Mouse (Mus musculus): ENCODE results near the gene Nell1. TPM values are rescaled to one million over a fixed set of nuclear protein-coding genes. Genes with fewer than 3 reads are reported as not detected.

The Nell1 gene
- total and polyA plus RNA-seq, 2 experiments from 2014 or later: 0.05 TPM; not detected in 1

DNA sequence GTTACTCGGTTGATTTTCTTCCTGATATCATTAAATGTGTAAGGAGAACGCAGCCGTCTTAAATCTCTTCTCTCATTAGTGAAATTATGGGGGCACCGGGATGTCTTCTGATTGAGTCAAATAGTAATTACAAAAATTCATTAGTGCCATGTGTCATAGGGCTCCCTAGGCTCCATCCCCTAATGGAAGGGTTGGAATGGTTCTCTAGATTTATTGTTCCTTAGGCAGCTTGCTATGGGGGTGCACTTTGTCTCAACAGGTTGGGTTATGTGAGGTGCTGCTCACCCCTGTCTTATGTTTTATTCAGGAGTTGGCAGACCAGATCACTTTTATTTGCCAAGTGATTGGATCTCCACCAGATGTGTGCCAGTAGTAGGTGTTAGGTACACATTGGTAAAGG lies 75.5 kb downstream of the Nell1 start:
- no peaks in the 10 kb centered on the region for H3K36me3 ChIP-seq (replicated peaks; ENCODE audit: control insufficient read depth, insufficient read depth, low read length)
- no peak for TF ChIP-seq EP300 (IDR thresholded peaks at IDR 0.05; ENCODE audit: low read depth)
- no peak for TF ChIP-seq CTCF (IDR thresholded peaks at IDR 0.05; ENCODE audit: low read depth)
- H3K4me1 ChIP-seq (ENCODE audit: control insufficient read depth, insufficient read depth): no peaks in the 10 kb centered on the region
- H3K27me3 ChIP-seq (ENCODE audit: control insufficient read depth, insufficient read depth, low read length): no peaks in the 10 kb centered on the region
- no peak overlapping the region for H3K27ac ChIP-seq (ENCODE audit: low read depth)
- ATAC-seq (ENCODE audit: insufficient read depth, low read depth): no peak
- no peak overlapping the region for H3K4me3 ChIP-seq (ENCODE audit: low read depth, low read length)
- no peak overlapping the region for H3K9ac ChIP-seq (replicated peaks; ENCODE audit: low read depth, low read length)
- no peak for DNase-seq (ENCODE audit: low spot score)
- no peaks in the 10 kb centered on the region for H3K9me3 ChIP-seq (replicated peaks; ENCODE audit: control insufficient read depth, low read length)
- 84% methylated on average over 4 of the region's 4 CpGs for WGBS
- no peak overlapping the region for H3K4me2 ChIP-seq (ENCODE audit: low read depth, low read length)

DNA sequence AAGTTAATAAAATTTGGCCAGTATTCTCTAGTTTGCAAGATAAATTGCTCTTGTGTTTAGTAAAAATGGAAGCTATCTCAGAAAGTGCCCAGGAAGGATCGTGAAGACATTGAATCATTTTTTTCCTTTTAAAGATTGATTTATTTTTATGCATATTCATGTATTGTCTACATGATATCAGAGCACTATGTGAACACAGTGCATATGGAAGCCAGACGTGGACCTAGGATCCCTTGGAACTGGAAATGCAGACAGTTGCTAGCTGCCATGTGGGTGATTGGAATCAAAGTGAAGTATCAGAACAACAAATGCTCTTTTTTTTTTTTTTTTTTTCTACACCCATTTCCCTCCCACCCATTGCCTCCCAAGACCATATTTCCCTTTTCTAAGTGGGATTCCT lies 79.0 kb downstream of the Nell1 start:
- Histone ChIP-seq H3K9ac (replicated peaks; ENCODE audit: low read depth, low read length) (no peak overlapping the region), H3K27me3 (ENCODE audit: control insufficient read depth, insufficient read depth, low read length) (no peaks in the 10 kb centered on the region), H3K27ac (ENCODE audit: low read depth) (no peak overlapping the region), H3K4me2 (ENCODE audit: low read depth, low read length) (no peak overlapping the region), H3K9me3 (replicated peaks; ENCODE audit: control insufficient read depth, low read length) (no peaks in the 10 kb centered on the region), H3K4me3 (ENCODE audit: low read depth, low read length) (no peak overlapping the region), H3K36me3 (replicated peaks; ENCODE audit: control insufficient read depth, insufficient read depth, low read length) (no peaks in the 10 kb centered on the region), H3K4me1 (ENCODE audit: control insufficient read depth, insufficient read depth) (no peaks in the 10 kb centered on the region)
- no peak for DNase-seq (ENCODE audit: low spot score)
- ATAC-seq (ENCODE audit: insufficient read depth, low read depth): no peak
- WGBS: 69% methylated on average over 2 of the region's 2 CpGs
- no peak for TF ChIP-seq EP300 (IDR thresholded peaks at IDR 0.05; ENCODE audit: low read depth)
- TF ChIP-seq CTCF (IDR thresholded peaks at IDR 0.05; ENCODE audit: low read depth): no peak

- Histone ChIP-seq H3K9me3 (replicated peaks; ENCODE audit: control insufficient read depth, low read length) (no peaks in the 10 kb centered on the region), H3K27ac (ENCODE audit: low read depth) (no peak overlapping the region), H3K9ac (replicated peaks; ENCODE audit: low read depth, low read length) (no peak overlapping the region), H3K36me3 (replicated peaks; ENCODE audit: control insufficient read depth, insufficient read depth, low read length) (no peaks in the 10 kb centered on the region), H3K27me3 (ENCODE audit: control insufficient read depth, insufficient read depth, low read length) (no peaks in the 10 kb centered on the region), H3K4me3 (ENCODE audit: low read depth, low read length) (no peak overlapping the region), H3K4me1 (ENCODE audit: control insufficient read depth, insufficient read depth) (no peaks in the 10 kb centered on the region), H3K4me2 (ENCODE audit: low read depth, low read length) (no peak overlapping the region)
- DNase-seq (ENCODE audit: low spot score) (no peak), ATAC-seq (ENCODE audit: insufficient read depth, low read depth) (no peak)
- WGBS: 72% methylated on average over 5 of the region's 5 CpGs
- no peak for TF ChIP-seq CTCF (IDR thresholded peaks at IDR 0.05; ENCODE audit: low read depth)
- TF ChIP-seq EP300 (IDR thresholded peaks at IDR 0.05; ENCODE audit: low read depth): no peak
These were observed 119.8 kb downstream of the Nell1 start for GRCm38 (mm10) chr7:50094461-50094860.

DNA sequence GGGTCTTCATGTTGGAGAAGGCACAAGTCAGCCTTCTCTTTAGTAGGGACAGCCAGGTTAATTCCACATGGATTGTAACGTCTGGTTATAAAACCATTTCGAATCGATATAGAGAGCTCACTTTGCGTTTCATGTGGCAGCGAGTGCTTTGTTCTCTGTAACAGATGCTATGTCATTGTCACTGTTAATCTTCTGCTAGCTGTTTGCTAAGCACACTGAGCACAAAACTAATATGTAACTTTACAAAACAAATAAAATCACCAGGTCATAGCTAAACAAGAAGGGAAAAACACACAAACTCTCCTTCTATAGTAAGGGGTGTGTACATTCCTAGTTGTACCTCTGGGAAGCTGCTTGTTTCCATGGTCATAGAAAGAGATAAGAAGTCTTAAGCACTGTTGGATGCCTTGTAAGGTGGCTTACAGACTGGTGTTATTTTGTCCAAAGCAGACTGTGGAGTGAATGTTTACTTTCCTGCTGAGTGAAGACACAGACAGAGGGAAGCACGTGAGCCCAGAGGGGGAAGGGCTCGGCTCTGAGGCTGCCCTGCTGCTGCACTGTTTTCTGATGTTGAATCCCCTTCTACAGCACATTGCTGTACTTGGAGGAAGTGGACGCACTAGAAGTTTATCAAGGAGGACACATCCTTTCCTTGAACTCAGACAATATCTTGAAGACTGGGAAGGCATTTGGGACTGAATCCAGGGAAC lies 131.1 kb downstream of the Nell1 start:
- Histone ChIP-seq H3K9ac (replicated peaks; ENCODE audit: low read depth, low read length) (no peak overlapping the region), H3K9me3 (replicated peaks; ENCODE audit: control insufficient read depth, low read length) (no peaks in the 10 kb centered on the region), H3K27ac (ENCODE audit: low read depth) (no peak overlapping the region), H3K36me3 (replicated peaks; ENCODE audit: control insufficient read depth, insufficient read depth, low read length) (no peaks in the 10 kb centered on the region), H3K27me3 (ENCODE audit: control insufficient read depth, insufficient read depth, low read length) (no peaks in the 10 kb centered on the region), H3K4me2 (ENCODE audit: low read depth, low read length) (no peak overlapping the region), H3K4me1 (ENCODE audit: control insufficient read depth, insufficient read depth) (no peaks in the 10 kb centered on the region), H3K4me3 (ENCODE audit: low read depth, low read length) (no peak overlapping the region)
- no peak for ATAC-seq (ENCODE audit: insufficient read depth, low read depth)
- TF ChIP-seq CTCF (IDR thresholded peaks at IDR 0.05; ENCODE audit: low read depth) (no peak), EP300 (IDR thresholded peaks at IDR 0.05; ENCODE audit: low read depth) (no peak)
- no peak for DNase-seq (ENCODE audit: low spot score)
- WGBS: 45% methylated on average over 8 of the region's 8 CpGs

GRCm38 (mm10) chr7:50107261-50107660 lies 132.6 kb downstream of the Nell1 start:
- H3K36me3 ChIP-seq (replicated peaks; ENCODE audit: control insufficient read depth, insufficient read depth, low read length): no peaks in the 10 kb centered on the region
- H3K27me3 ChIP-seq (ENCODE audit: control insufficient read depth, insufficient read depth, low read length): no peaks in the 10 kb centered on the region
- H3K4me3 ChIP-seq (ENCODE audit: low read depth, low read length): no peak overlapping the region
- no peak overlapping the region for H3K9ac ChIP-seq (replicated peaks; ENCODE audit: low read depth, low read length)
- TF ChIP-seq EP300 (IDR thresholded peaks at IDR 0.05; ENCODE audit: low read depth): no peak
- TF ChIP-seq CTCF (IDR thresholded peaks at IDR 0.05; ENCODE audit: low read depth): no peak
- H3K9me3 ChIP-seq (replicated peaks; ENCODE audit: control insufficient read depth, low read length): no peaks in the 10 kb centered on the region
- no peaks in the 10 kb centered on the region for H3K4me1 ChIP-seq (ENCODE audit: control insufficient read depth, insufficient read depth)
- WGBS: 63% methylated on average over 2 of the region's 2 CpGs
- H3K27ac ChIP-seq (ENCODE audit: low read depth): no peak overlapping the region
- DNase-seq (ENCODE audit: low spot score) (no peak), ATAC-seq (ENCODE audit: insufficient read depth, low read depth) (no peak)
- H3K4me2 ChIP-seq (ENCODE audit: low read depth, low read length): no peak overlapping the region

DNA sequence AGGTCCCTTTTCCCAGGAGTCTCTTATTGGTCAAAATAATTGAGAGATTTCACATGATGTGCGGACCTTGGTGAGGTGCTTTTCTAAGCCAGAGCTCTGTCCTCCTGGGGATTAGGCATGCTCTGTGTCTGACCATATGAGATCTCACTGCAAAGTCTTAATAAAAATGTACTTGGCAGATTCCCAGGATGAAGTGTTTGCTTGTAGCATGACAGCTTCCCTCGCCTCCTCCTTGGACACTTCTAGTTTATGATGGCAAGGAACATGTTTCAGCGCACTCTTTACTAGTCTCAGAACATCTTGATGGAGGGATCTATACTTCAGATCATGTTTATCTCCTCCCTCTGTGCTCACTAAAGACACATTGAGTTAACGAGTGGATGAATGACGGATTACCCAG lies 143.7 kb downstream of the Nell1 start:
- DNase-seq (ENCODE audit: low spot score) (no peak), ATAC-seq (ENCODE audit: insufficient read depth, low read depth) (no peak)
- Histone ChIP-seq H3K4me2 (ENCODE audit: low read depth, low read length) (no peak overlapping the region), H3K4me3 (ENCODE audit: low read depth, low read length) (no peak overlapping the region), H3K27ac (ENCODE audit: low read depth) (no peak overlapping the region), H3K9me3 (replicated peaks; ENCODE audit: control insufficient read depth, low read length) (0 out of 2 replicates have a peak, but pooled peaks cover 3% of the 10 kb centered on the region), H3K4me1 (ENCODE audit: control insufficient read depth, insufficient read depth) (no peaks in the 10 kb centered on the region), H3K27me3 (ENCODE audit: control insufficient read depth, insufficient read depth, low read length) (no peaks in the 10 kb centered on the region), H3K36me3 (replicated peaks; ENCODE audit: control insufficient read depth, insufficient read depth, low read length) (no peaks in the 10 kb centered on the region), H3K9ac (replicated peaks; ENCODE audit: low read depth, low read length) (no peak overlapping the region)
- no peak for TF ChIP-seq CTCF (IDR thresholded peaks at IDR 0.05; ENCODE audit: low read depth)
- no peak for TF ChIP-seq EP300 (IDR thresholded peaks at IDR 0.05; ENCODE audit: low read depth)
- WGBS: 75% methylated on average over 5 of the region's 5 CpGs

Data from heart, postnatal 0 days (tissue).